Mouse (Mus musculus) retina, embryonic 14.5 days (tissue): ENCODE measurements around the gene Ush1g.
A peak's percentile ranks its signal among the peaks of the same experiment; 100 is the strongest.

Experiments used
- DNase-seq: peaks from one replicate; pipeline ENCODE4 v3.0.0-alpha.2; 2015; ENCODE audit warnings: low spot score

Gene Ush1g

DNA sequence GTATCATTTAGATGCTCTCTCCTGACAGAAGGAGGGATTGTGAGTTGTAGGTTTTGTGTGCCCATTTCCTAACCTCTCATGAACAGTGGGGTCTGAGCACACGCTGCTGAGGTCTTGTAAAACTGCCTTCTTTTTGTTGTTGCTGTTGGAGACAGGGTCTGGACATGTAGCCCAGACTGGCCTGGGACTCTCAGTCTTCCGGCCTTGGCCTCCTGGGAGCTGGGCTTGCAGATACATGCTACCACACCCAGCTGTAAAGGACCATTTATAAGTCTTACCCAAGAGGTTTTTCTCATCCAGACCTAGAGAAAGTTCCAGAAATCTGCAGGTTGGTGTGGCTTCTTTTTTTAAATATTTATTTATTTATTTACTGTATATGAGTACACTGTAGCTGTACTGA, 33.5 kb downstream of the Ush1g start:
- no peak for DNase-seq

DNA sequence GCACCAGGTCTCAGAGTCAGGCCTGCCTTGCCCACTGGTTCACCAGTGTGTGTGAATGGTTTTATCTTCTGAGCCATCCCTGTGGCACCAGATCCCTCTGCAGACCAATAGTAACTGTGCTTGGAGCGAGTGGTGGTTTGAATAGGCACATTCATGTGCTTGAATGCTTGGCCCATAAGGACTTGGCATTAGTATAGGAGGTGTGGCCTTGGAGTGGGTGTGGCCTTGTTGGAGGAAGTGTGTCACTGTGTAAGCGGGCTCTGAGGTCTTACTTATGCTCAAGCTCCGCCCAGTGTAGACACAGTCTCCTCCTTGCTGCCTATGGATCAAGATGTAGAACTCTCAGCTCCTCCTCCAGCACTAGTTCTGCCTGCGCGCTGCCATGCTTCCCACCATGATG, 34.5 kb downstream of the Ush1g start:
- DNase-seq: no peak

DNA sequence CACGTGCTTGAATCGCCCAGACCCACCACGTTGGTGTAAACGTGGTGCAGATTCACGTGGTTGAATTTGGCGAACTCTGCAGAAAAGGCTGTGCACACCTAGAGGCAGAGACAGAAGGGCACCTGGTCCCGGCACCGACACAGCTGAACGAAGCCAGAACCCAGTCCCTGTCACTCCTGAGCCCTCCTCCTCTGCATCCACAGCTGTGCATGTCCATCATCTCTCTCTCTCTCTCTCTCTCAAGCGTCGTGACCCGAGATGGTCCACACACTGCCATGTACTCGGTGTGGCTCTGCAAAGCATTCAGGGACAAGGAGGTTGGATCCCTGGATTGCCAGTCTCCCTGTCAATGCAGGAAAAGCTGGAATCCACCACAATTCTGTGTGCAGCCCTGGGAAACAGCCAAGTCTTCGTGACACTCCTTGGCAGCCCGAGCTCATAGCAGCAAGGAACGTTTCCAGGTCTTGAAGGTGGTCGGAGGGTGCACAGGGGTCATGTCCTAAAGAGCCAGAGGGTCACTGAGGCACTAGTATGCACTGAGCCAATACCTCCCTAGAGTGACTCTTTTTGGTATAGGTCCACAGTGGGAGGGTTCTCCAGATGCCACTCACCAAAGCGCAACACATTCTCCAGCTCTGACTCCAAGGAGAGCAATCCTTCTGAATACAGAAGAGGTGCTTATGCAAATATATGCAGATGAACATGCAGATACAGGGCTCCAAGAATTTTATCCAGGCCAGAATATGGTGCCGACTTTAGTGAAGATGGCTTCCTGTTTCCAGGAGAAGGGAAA, 35.4 kb downstream of the Ush1g start:
- no peak for DNase-seq

DNA sequence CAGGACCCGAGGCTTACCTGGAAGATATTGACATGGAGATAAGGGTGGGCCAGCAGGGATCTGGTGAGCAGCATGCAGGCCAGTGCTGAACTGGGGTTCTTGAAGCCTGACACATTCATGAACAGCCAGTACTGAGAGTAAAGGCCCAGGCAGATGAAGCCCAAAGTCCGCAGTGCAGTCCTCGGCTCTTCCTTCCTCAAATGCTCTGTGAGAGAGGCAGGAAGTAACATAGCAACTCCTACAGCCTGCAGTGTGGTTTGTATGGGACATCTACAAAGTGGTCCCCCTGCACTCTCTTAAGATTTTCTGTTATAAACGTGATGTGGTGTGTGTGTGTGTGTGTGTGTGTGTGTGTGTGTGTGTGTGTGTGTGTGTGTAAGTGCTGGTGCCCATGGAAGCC, 36.6 kb downstream of the Ush1g start:
- DNase-seq: no peak

- DNase-seq: no peak
Observed at GRCm38 (mm10) chr11:115283891-115284620, 37.8 kb downstream of the Ush1g start.

- DNase-seq: no peak
Observed at GRCm38 (mm10) chr11:115283486-115283765, 38.4 kb downstream of the Ush1g start.

DNA sequence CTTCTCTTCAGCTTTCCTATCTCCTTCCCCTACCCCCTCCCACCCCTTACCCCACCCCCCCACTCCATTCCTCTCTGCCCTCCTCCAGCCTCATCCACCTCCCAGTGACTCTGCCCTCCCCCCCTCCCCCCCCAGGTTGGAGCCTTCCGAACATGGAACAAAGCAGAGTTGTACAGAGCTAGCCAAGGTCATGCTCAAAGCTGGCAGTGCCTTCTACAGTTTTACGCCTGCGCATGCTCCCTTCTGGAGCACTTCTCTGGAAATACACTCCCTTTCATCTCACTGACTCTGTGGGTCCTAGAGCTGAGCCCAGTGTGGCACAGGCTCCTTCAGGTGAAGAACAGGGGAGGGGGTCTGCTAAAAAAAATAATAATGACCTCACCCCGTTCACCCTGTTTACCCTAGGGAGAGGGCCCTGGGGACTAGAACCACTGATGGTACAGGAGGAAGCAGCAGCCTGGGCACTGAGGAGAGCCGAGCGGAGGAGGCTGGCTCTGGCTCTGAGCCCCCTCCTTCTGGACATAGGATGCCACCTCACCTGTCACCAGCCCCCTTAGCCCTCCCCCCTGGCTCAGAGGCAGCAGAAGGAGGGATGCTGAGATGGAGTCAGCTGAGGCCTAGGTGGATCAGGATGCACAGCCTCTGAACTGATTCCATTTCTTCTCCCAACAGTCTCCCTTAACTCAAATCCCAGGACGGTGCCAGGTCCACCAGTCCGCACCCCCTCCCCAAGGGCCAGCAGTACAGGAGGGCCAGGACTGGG, 38.9 kb downstream of the Ush1g start:
- DNase-seq: no peak

DNA sequence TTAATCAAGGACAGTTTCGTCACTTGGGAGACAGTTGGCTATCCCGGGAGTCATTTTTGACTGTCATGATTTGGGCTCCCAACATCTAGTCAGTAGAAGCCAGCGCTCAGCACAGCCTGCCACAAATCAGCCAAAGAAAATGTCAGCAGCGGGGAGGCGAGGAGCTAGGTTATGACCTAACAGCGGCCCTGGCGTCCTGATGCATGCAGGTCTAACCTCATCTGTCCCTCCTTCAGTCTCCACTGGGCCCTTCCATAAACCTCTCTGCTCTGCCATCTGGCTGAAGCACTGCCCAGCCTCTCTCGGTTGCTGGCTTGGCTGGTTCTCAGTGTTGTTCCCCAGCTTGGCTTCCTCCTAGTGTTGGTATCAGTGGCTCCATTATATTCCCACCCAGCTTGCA, 39.5 kb downstream of the Ush1g start:
- no peak for DNase-seq

GRCm38 (mm10) chr11:115279726-115280125, 42.1 kb downstream of the Ush1g start:
- no peak for DNase-seq

DNA sequence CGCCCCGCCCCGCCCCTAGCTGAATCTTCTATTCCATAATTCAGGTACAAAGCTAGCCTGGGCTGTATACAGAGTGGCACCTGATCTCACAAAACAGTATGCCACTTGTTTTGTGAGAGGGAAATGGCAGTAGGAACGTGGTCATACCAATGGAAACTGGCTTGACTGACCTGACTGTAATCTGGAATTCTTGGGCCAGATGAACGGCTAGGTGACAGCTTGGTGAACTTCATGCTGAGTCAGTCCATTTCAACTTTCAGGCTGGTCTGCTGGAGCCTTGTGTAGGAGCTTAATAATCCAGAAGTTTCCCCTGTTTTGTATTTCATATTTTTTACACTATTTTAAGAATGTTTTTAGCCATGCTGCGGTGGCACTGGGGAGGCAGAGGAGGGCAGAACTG, 43.7 kb downstream of the Ush1g start:
- no peak for DNase-seq

GRCm38 (mm10) chr11:115277604-115277975, 44.3 kb downstream of the Ush1g start:
- no peak for DNase-seq

DNA sequence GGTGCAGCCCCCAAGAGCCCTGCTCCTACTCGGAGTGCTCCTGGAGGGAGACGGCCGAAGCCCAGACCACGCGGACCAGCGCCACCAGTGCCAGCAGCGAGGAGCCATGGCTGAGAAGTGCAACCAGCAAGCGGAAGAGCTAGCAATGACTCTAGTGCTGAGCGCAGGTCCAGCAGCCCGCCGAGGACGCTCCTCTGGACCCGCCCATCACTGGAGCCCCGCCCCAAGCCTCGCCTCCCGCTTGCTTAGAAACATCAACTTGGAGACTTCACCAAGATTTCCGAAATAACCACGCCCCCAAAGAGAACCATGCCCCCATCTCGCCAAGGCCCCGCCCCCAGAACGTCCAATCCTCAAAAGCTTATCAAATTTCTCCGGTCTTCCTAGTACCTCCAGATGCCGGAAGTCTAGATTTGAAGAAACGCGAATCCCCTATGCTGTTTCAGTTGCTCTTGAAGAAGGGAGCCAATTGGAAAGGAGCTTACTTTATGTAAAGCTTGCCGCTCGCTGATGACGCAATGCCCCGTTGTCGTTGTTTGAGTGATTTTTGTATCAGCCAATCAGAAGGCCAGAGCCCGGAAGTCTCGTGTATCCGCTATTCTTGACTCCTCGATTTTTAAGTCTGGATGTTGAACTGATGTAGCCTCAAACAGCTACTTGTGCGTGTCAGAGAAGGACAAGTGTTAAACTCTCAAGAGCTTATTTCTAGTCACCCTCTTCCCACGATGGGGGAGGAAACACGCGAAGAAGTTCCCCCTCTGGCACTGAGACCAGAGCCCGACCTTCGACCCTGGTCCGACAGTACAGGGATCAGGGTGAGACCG, 44.8 kb downstream of the Ush1g start, which contains the start of gene Fdxr:
Gene Fdxr (minus strand): TSS at position 271 of the 824 bp plus-strand sequence.
- peak; percentile 100 for DNase-seq

- no peak for DNase-seq
Observed at GRCm38 (mm10) chr11:115275954-115276353, 45.9 kb downstream of the Ush1g start.

DNA sequence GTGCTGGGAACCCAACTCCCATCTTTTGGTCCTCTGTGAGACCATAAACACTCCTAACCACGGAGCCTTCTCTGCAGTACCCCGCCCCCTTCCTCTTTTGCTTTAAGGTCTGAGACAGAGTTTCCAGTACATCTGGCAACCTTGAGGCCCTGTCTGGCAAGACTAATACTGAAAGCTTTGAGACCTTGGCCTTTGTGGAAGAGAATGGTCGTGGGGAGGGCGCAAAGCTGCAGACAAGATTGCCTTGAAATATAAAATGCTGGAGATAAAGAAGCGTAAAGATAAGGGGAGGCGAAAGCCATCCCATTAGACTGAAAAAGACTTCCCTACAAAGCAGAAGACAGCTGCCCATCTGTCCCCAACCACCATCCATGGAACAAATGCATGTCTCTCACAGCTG, 46.3 kb downstream of the Ush1g start:
- DNase-seq: no peak

GRCm38 (mm10) chr11:115274771-115275170, 47.1 kb downstream of the Ush1g start:
- no peak for DNase-seq

DNA sequence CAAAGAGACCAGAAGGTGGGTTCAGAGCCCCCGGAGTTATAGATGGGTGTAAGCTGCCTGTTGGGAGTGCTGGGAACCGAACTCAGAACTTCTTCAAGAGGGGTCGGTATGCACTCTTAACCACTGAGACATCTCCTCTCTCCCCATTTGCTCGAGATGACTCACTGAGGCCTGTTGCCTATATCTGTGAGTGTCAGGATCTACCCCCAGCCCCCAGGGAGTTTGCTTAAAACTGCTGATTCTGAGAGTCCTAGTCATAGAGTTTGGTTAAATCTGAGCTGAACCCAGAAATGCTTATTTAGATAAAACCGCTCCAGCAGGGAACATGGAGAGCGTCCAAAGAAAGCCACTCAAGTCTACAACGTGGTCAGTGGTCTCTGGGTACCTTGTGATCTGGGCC, 47.7 kb downstream of the Ush1g start:
- DNase-seq: no peak

- no peak for DNase-seq
Observed at GRCm38 (mm10) chr11:115273735-115274134, 48.1 kb downstream of the Ush1g start.

GRCm38 (mm10) chr11:115272894-115273498, 48.8 kb downstream of the Ush1g start:
- DNase-seq: no peak

- DNase-seq: no peak
Observed at GRCm38 (mm10) chr11:115271481-115271880, 50.4 kb downstream of the Ush1g start.

GRCm38 (mm10) chr11:115271052-115271451, 50.8 kb downstream of the Ush1g start:
- DNase-seq: no peak

- DNase-seq: peak; percentile 93
Observed at GRCm38 (mm10) chr11:115270148-115270861, 51.5 kb downstream of the Ush1g start.
